ENCODE assay signal across 7 mouse cellular contexts in genomic region chr11:76577588-76578257, GRCm38 (mm10). TPM values are rescaled to one million over a fixed set of nuclear protein-coding genes. Genes with fewer than 3 reads are reported as not detected.
A peak's percentile ranks its signal among the peaks of the same experiment; 100 is the strongest.
DNase-seq lines count a peak whose midpoint lies in the region; ATAC-seq and TF ChIP-seq lines count a peak whose summit lies in the region.

No protein-coding gene starts in this region.

- DNase-seq in adrenal gland, postnatal 10 days = peak; percentile 94
- peak; percentile 93 for DNase-seq in embryo, embryonic 10 days (ENCODE audit: low spot score)
- peak; percentile 59 for DNase-seq in gastrocnemius, postnatal 25 days
- DNase-seq in kidney, adult 2 months = peak; percentile 88
- DNase-seq in limb, embryonic 11.5 days (ENCODE audit: low spot score) = peak; percentile 97
- peak; percentile 94 for DNase-seq in midbrain, postnatal 0 days (ENCODE audit: low spot score)
- peak; percentile 51 to 76 for DNase-seq in spleen, adult 2 months (ENCODE audit: low read depth in 1 of 2, low spot score in 2 of 2)

- H3K9ac ChIP-seq in limb, embryonic 11.5 days (ENCODE audit: low read length) = no peak overlapping the region
- no peak overlapping the region for H3K9ac ChIP-seq in midbrain, postnatal 0 days (replicated peaks; ENCODE audit: low read length, poor library complexity, severe bottlenecking)

- H3K36me3 ChIP-seq in kidney, adult 2 months (ENCODE audit: control insufficient read depth, insufficient read depth, low read length) = no peaks in the 10 kb centered on the region
- no peaks in the 10 kb centered on the region for H3K36me3 ChIP-seq in limb, embryonic 11.5 days (ENCODE audit: control insufficient read depth, insufficient read depth, low read length)
- no peaks in the 10 kb centered on the region for H3K36me3 ChIP-seq in midbrain, postnatal 0 days (ENCODE audit: insufficient read depth, low read length)
- H3K36me3 ChIP-seq in spleen, adult 2 months (ENCODE audit: control insufficient read depth, insufficient read depth, low read length) = no peaks in the 10 kb centered on the region

- 37% methylated on average over 12 of the region's 12 CpGs for WGBS in kidney, adult 2 months
- 37% methylated on average over 12 of the region's 12 CpGs for WGBS in limb, embryonic 11.5 days
- 31% methylated on average over 12 of the region's 12 CpGs for WGBS in midbrain, postnatal 0 days
- WGBS in spleen, adult 2 months = 45% methylated on average over 12 of the region's 12 CpGs

- H3K4me3 ChIP-seq in kidney, adult 2 months (ENCODE audit: insufficient read depth, low read depth, low read length) = no peak overlapping the region
- H3K4me3 ChIP-seq in limb, embryonic 11.5 days (ENCODE audit: low read depth, low read length) = no peak overlapping the region
- H3K4me3 ChIP-seq in midbrain, postnatal 0 days (ENCODE audit: low read depth, low read length) = no peak overlapping the region
- no peak overlapping the region for H3K4me3 ChIP-seq in spleen, adult 2 months (ENCODE audit: extremely low read depth, insufficient read depth, insufficient read length)

- no peak overlapping the region for H3K27ac ChIP-seq in kidney, adult 2 months (ENCODE audit: insufficient read depth, low read depth, low read length)
- H3K27ac ChIP-seq in limb, embryonic 11.5 days (replicated peaks; ENCODE audit: low read depth, low read length) = no peak overlapping the region
- no peak overlapping the region; the same call in 1 of the 2 replicates for H3K27ac ChIP-seq in midbrain, postnatal 0 days (ENCODE audit: low read depth, low read length)
- no peak overlapping the region for H3K27ac ChIP-seq in spleen, adult 2 months (ENCODE audit: insufficient read depth, low read length)

- no peaks in the 10 kb centered on the region for H3K4me1 ChIP-seq in kidney, adult 2 months (ENCODE audit: control insufficient read depth, insufficient read depth, low read length)
- peaks cover 8% of the 10 kb centered on the region; the same call in 1 of the 2 replicates for H3K4me1 ChIP-seq in limb, embryonic 11.5 days (ENCODE audit: control insufficient read depth, insufficient read depth, low read length)
- no peaks in the 10 kb centered on the region; the same call in 1 of the 2 replicates for H3K4me1 ChIP-seq in midbrain, postnatal 0 days (ENCODE audit: insufficient read depth, low read length)
- no peaks in the 10 kb centered on the region for H3K4me1 ChIP-seq in spleen, adult 2 months (ENCODE audit: control insufficient read depth, insufficient read depth, insufficient read length)

- no peak for TF ChIP-seq POLR2A in kidney, adult 2 months (IDR thresholded peaks at IDR 0.05; ENCODE audit: low read depth, low read length)
- no peak for TF ChIP-seq POLR2A in spleen, adult 2 months (IDR thresholded peaks at IDR 0.05; ENCODE audit: low read depth, low read length)

- peak; percentile 90 for TF ChIP-seq CTCF in kidney, adult 2 months (conservative IDR thresholded peaks at IDR 0.05; ENCODE audit: insufficient read depth, insufficient read length, low read depth, low read length)
- TF ChIP-seq CTCF in midbrain, postnatal 0 days (IDR thresholded peaks at IDR 0.05) = peak; percentile 98
- TF ChIP-seq CTCF in spleen, adult 2 months (IDR thresholded peaks at IDR 0.05; ENCODE audit: extremely low read depth, insufficient read depth, insufficient read length, insufficient replicate concordance) = peak; percentile 92

- H3K9me3 ChIP-seq in limb, embryonic 11.5 days (ENCODE audit: control insufficient read depth, low read length) = no peaks in the 10 kb centered on the region
- H3K9me3 ChIP-seq in midbrain, postnatal 0 days (ENCODE audit: low read length) = no peaks in the 10 kb centered on the region

- ATAC-seq in limb, embryonic 11.5 days (ENCODE audit: insufficient number of reproducible peaks, low FRiP score, low TSS enrichment, low read depth) = peak; percentile 39
- peak; percentile 56; the same call in 1 of the 2 replicates for ATAC-seq in midbrain, postnatal 0 days (ENCODE audit: low FRiP score)

- H3K27me3 ChIP-seq in kidney, adult 2 months (replicated peaks; ENCODE audit: control insufficient read depth, insufficient read depth, low read length) = no peaks in the 10 kb centered on the region
- H3K27me3 ChIP-seq in limb, embryonic 11.5 days (ENCODE audit: control insufficient read depth, insufficient read depth, low read length) = no peaks in the 10 kb centered on the region
- no peaks in the 10 kb centered on the region for H3K27me3 ChIP-seq in midbrain, postnatal 0 days (ENCODE audit: insufficient read depth, low read length)
- no peaks in the 10 kb centered on the region for H3K27me3 ChIP-seq in spleen, adult 2 months (ENCODE audit: control insufficient read depth, insufficient read depth, low read length)

- no peak overlapping the region for H3K4me2 ChIP-seq in limb, embryonic 11.5 days (ENCODE audit: low read depth, severe bottlenecking)
- H3K4me2 ChIP-seq in midbrain, postnatal 0 days (ENCODE audit: low read depth, low read length, poor library complexity, severe bottlenecking) = no peak overlapping the region

RNA-seq across cellular contexts. Expression of gene Abr, which starts 44.4 kb away (rescaled TPM):
- total RNA-seq in adrenal gland, postnatal 10 days (2021) = 10 to 100 TPM; 35.4 to 44.2 TPM
- total RNA-seq in gastrocnemius, postnatal 25 days (2021) = 10 to 100 TPM; 11.3 to 11.6 TPM
- 33.2 and 40.8 TPM in 2 replicates for polyA plus RNA-seq in kidney, adult 2 months (2012; rRNA removed)
- polyA plus RNA-seq in limb, embryonic 11.5 days (2014; fragmentation: Nextera tagmentation; extraction: Ambion mirVana) = 45.2 and 50.1 TPM in 2 replicates
- total RNA-seq in midbrain, postnatal 0 days (2014; rRNA removed) = 243 and 250 TPM in 2 replicates
- 99.4 and 102 TPM in 2 replicates for polyA plus RNA-seq in midbrain, postnatal 0 days (2015; fragmentation: Nextera tagmentation; extraction: Ambion mirVana)
- 37.2 and 41.9 TPM in 2 replicates for polyA plus RNA-seq in spleen, adult 2 months (2012; rRNA removed)
